Mouse (Mus musculus) left cerebral cortex, adult 18-20 months (tissue): ENCODE measurements around the gene Gse1. TPM values are rescaled to one million over a fixed set of nuclear protein-coding genes. Genes with fewer than 3 reads are reported as not detected.

Source experiments
- DNase-seq, 2 experiments: peaks; one replicate each; pipeline ENCODE4 v3.0.0; 2021 to 2022; ENCODE audit warnings: low spot score in 2 of 2, mixed read lengths in 1 of 2
- total RNA-seq, 2 experiments: library from RNA; stranded (reverse); gene quantifications; 2 replicates each; pipeline ENCODE4 v1.2.3; 2021

Gse1 gene
- total RNA-seq, 2 experiments from 2014 or later, result 79.8 to 90.8 TPM

- DNase-seq, result no peak
These were observed 334.6 kb downstream of the Gse1 start for GRCm38 (mm10) chr8:120562680-120563347.

- no peak for DNase-seq
These were observed 335.1 kb downstream of the Gse1 start for GRCm38 (mm10) chr8:120563348-120563724.

GRCm38 (mm10) chr8:120563851-120564837 is 335.9 kb downstream of the Gse1 start:
- DNase-seq, result peak; percentile 60 to 72

GRCm38 (mm10) chr8:120565151-120565711 is 337.0 kb downstream of the Gse1 start:
- no peak for DNase-seq

- no peak for DNase-seq
These were observed 338.4 kb downstream of the Gse1 start for GRCm38 (mm10) chr8:120566681-120567080.

GRCm38 (mm10) chr8:120567731-120568130 is 339.5 kb downstream of the Gse1 start:
- no peak for DNase-seq

GRCm38 (mm10) chr8:120568164-120568798 is 340.0 kb downstream of the Gse1 start:
- DNase-seq, result no peak

- no peak for DNase-seq
These were observed 340.9 kb downstream of the Gse1 start for GRCm38 (mm10) chr8:120569123-120569522.

- peak; percentile 84 for DNase-seq
These were observed 341.9 kb downstream of the Gse1 start for GRCm38 (mm10) chr8:120569939-120570715.

- no peak for DNase-seq
These were observed 343.3 kb downstream of the Gse1 start for GRCm38 (mm10) chr8:120571561-120571960.

GRCm38 (mm10) chr8:120572534-120572933 is 344.3 kb downstream of the Gse1 start:
- DNase-seq, result peak; percentile 66 to 78

GRCm38 (mm10) chr8:120573866-120574265 is 345.6 kb downstream of the Gse1 start:
- DNase-seq, result no peak

- DNase-seq, result no peak
These were observed 346.7 kb downstream of the Gse1 start for GRCm38 (mm10) chr8:120574941-120575340.

- no peak for DNase-seq
These were observed 347.5 kb downstream of the Gse1 start for GRCm38 (mm10) chr8:120575801-120576200.

- DNase-seq, result no peak
These were observed 349.6 kb downstream of the Gse1 start for GRCm38 (mm10) chr8:120577821-120578220.

- DNase-seq, result no peak
These were observed 352.2 kb downstream of the Gse1 start for GRCm38 (mm10) chr8:120580336-120581000.

- no peak for DNase-seq
These were observed 353.1 kb downstream of the Gse1 start for GRCm38 (mm10) chr8:120581329-120581728.

- no peak for DNase-seq
These were observed 353.6 kb downstream of the Gse1 start for GRCm38 (mm10) chr8:120581811-120582210.

- DNase-seq, result no peak
These were observed 357.3 kb downstream of the Gse1 start for GRCm38 (mm10) chr8:120585521-120585920.
